Mouse (Mus musculus) hindbrain, postnatal 0 days (tissue): ENCODE data around the gene Tsc22d3. TPM values are rescaled to one million over a fixed set of nuclear protein-coding genes. Genes with fewer than 3 reads are reported as not detected.

Source experiments
- ATAC-seq: fragments of 200-750 bp; cut with Nextera tagmentation; 2 replicates; pipeline ENCODE4 v1.8.0; 2017; ENCODE audit warnings: mild to moderate bottlenecking, moderate TSS enrichment, moderate library complexity
- DNase-seq: peaks from one replicate; pipeline ENCODE4 v3.0.0-alpha.2; 2015; ENCODE audit warnings: low spot score
- H3K27ac ChIP-seq: fragments of 300-500 bp; sonication (generic); 2 replicates; pipeline ENCODE4 v1.5.1; 2014; ENCODE audit warnings: mild to moderate bottlenecking
- H3K27me3 ChIP-seq: fragments of 300-500 bp; sonication (generic); 2 replicates; pipeline ENCODE4 v1.6.1; 2014; ENCODE audit warnings: low read length, mixed read lengths; ENCODE audit not compliant: insufficient read depth
- H3K36me3 ChIP-seq: fragments of 300-500 bp; sonication (generic); 2 replicates; pipeline ENCODE4 v1.6.1; 2014; ENCODE audit warnings: low read length, mixed read lengths; ENCODE audit not compliant: insufficient read depth
- H3K4me1 ChIP-seq: fragments of 300-500 bp; sonication (generic); 2 replicates; pipeline ENCODE4 v1.6.1; 2014; ENCODE audit warnings: antibody characterized with exemption, low read length, mixed read lengths; ENCODE audit not compliant: insufficient read depth
- H3K4me2 ChIP-seq: fragments of 300-500 bp; sonication (generic); 2 replicates; pipeline ENCODE4 v1.6.1; 2014; ENCODE audit warnings: low read depth, mild to moderate bottlenecking, low read length, moderate library complexity, mixed read lengths
- H3K4me3 ChIP-seq: fragments of 300-500 bp; sonication (generic); 2 replicates; pipeline ENCODE4 v1.5.1; 2014; ENCODE audit warnings: low read length
- H3K9ac ChIP-seq: fragments of 300-500 bp; sonication (generic); replicated peaks from 2 replicates; pipeline ENCODE4 v1.6.1; 2014; ENCODE audit warnings: mild to moderate bottlenecking, low read length, moderate library complexity, mixed read lengths
- H3K9me3 ChIP-seq: fragments of 300-500 bp; sonication (generic); 2 replicates; pipeline ENCODE4 v1.6.1; 2016; ENCODE audit warnings: low read length, mixed read lengths
- CTCF ChIP-seq: IDR thresholded peaks from 2 replicates; pipeline ENCODE4 v1.5.1; 2016; ENCODE audit warnings: antibody characterized with exemption, control low read depth, low read depth
- WGBS: fragments of 180-500 bp; shearing (Covaris S2); extraction: QIAGEN DNeasy Blood & Tissue Kit; methylation state at CpG from one replicate; pipeline ENCODE4 v1.1.7; 2014; 5-methylcytosine and 5-hydroxymethylcytosine counted together
- polyA plus RNA-seq: library from polyadenylated mRNA; unstranded; fragments of >200 nt; fragmentation: Nextera tagmentation; extraction: Ambion mirVana; gene quantifications from 2 replicates; pipeline ENCODE4 v1.2.1, GENCODE M21; 2015
- total RNA-seq: library from RNA; depleted of rRNA; stranded (reverse); fragments of >200 nt; gene quantifications from 2 replicates; pipeline ENCODE4 v1.2.3, GENCODE M21; 2014

The Tsc22d3 gene
- total and polyA plus RNA-seq, 2 experiments from 2014 or later: 102 to 114 TPM

- Histone ChIP-seq H3K4me1 (no peaks in the 10 kb centered on the region), H3K9ac (no peak overlapping the region), H3K4me3 (no peak overlapping the region), H3K9me3 (no peaks in the 10 kb centered on the region), H3K27ac (no peak overlapping the region), H3K36me3 (no peaks in the 10 kb centered on the region), H3K27me3 (0 out of 2 replicates have a peak, but pooled peaks cover 4% of the 10 kb centered on the region), H3K4me2 (no peak overlapping the region)
- no peak for ATAC-seq
- TF ChIP-seq CTCF: no peak
- WGBS: 67% methylated on average over 4 of the region's 4 CpGs
- DNase-seq: no peak
Measured at GRCm38 (mm10) chrX:140601311-140601710, 852 bp upstream of the Tsc22d3 start.

DNA sequence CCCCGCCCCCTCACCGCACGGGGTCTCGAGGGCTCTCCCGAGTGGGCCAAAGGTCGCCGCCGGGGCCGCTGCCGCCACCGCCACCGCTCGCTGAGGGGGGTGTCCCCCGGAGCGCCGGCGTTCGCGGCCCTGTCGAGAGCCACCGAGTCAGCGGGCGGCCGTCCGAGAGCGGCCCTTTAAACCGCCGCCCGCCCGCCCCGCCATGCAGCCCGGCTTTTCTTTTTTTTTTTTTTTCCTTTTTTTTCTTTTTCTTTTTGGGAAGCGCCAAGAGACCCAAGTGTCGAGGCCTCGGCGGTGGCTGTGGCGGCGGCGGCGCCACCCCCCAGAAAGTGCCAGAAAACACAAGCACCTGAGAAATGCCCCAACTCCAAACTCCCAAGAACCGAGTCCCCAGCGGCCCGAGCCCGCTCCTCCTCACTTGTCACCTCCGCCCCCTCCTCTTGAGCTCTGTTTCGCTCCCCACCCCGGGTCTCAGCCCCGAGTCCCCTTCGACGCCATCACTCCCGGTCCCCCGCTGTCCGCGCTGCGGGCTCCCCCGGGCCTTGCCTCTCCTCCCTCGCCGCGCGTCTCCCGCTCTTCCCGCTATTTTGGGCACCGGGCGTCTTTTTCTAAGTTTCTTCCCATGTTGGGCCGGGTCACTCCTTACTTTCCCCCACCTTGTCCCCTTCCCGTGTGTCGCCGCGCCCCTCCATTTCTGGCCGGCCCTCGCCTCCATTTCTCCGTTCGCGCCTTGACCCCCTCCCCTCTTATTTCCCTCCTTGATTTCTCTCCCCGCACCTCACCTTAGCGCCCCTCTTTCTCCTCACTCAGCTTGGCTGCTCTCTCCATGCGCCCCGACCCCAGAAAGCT, 674 bp downstream of the Tsc22d3 start:
- H3K36me3 ChIP-seq: no peaks in the 10 kb centered on the region
- no peak overlapping the region for H3K27ac ChIP-seq
- H3K4me2 ChIP-seq: peak overlapping the region; percentile 64
- ATAC-seq: 0 out of 2 replicates have a peak, but pooled peaks have one; percentile 3
- H3K4me1 ChIP-seq: no peaks in the 10 kb centered on the region
- peak; percentile 3 for DNase-seq
- 0 out of 2 replicates have a peak, but pooled peaks cover 4% of the 10 kb centered on the region for H3K27me3 ChIP-seq
- H3K9me3 ChIP-seq: no peaks in the 10 kb centered on the region
- 33% methylated on average over 47 of the region's 78 CpGs for WGBS
- no peak for TF ChIP-seq CTCF
- H3K4me3 ChIP-seq: peak overlapping the region; percentile 50
- H3K9ac ChIP-seq: no peak overlapping the region

GRCm38 (mm10) chrX:140598850-140599560, 1.5 kb downstream of the Tsc22d3 start:
- 0 out of 2 replicates have a peak, but pooled peaks cover 4% of the 10 kb centered on the region for H3K27me3 ChIP-seq
- ATAC-seq (peak; percentile 86), DNase-seq (peak; percentile 35)
- no peaks in the 10 kb centered on the region for H3K9me3 ChIP-seq
- no peak overlapping the region for H3K27ac ChIP-seq
- no peaks in the 10 kb centered on the region for H3K4me1 ChIP-seq
- H3K4me2 ChIP-seq: peak overlapping the region; percentile 64
- peak overlapping the region; percentile 50 for H3K4me3 ChIP-seq
- H3K9ac ChIP-seq: no peak overlapping the region; the same call in 1 of the 2 replicates
- TF ChIP-seq CTCF: no peak
- no peaks in the 10 kb centered on the region for H3K36me3 ChIP-seq
- 39% methylated on average over 35 of the region's 109 CpGs for WGBS

DNA sequence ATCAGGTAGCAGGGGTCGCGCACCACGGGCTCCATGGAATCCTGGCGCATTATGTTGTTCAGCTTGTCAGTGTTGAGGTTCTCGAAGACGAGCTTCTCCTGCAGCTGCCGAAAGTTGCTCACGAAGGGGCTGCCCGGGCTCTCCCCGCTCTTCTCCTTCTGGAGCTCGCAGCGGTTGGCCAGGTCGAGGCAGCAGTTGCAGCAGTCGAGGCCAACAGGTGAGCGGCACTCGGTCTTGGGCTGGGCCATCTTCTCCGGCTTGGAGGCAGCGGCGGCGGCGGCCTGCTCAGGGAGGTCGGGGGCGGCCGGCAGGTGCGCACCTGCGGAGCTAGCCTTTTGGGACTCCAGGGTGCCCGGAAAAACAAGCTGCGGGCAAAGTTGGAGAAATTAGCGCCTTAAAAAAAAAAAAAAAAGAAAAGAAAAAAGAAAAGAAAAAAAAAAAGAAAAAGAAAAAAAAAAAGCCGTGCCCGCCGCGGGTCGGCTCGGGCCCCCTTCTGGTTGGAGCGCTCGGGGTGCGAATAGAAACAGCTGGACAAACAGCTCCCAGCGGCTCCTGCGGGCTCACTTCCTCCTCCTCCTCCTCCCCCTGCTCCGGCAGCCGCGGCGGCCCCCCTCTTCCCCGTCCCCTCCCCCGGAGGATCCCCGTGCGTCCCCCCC, 2.1 kb downstream of the Tsc22d3 start:
- WGBS: 29% methylated on average over 35 of the region's 48 CpGs
- ATAC-seq (peak; percentile 17; the same call in 1 of the 2 replicates), DNase-seq (no peak)
- Histone ChIP-seq H3K36me3 (no peaks in the 10 kb centered on the region), H3K27ac (no peak overlapping the region), H3K4me1 (no peaks in the 10 kb centered on the region), H3K4me3 (peak overlapping the region; percentile 50), H3K9me3 (no peaks in the 10 kb centered on the region), H3K4me2 (peak overlapping the region; percentile 64), H3K27me3 (0 out of 2 replicates have a peak, but pooled peaks cover 4% of the 10 kb centered on the region), H3K9ac (no peak overlapping the region)
- TF ChIP-seq CTCF: no peak

- WGBS: 78% methylated on average over 3 of the region's 3 CpGs
Measured at GRCm38 (mm10) chrX:140591176-140591575, 9.3 kb downstream of the Tsc22d3 start.

DNA sequence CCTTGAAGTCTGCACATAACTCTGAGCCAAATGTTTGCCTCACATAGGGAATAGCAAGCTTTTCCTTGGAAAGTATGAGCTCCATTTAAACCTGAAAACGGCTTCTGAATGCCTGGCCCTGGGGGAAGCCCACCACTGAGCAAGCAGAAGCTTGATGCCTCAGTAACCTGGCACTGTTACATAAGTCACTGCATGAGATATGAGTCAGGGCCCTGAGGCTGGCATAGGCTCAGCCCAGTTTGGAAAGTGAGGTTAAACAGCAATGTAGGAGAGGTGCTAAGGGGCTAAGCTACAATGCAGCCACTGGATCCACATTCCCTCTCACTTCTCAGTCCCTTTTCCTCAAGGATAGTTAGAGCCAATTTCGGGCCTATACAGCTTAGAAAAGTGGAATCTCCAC, 10.3 kb downstream of the Tsc22d3 start:
- no peak overlapping the region for H3K27ac ChIP-seq
- 66% methylated on average over 2 of the region's 2 CpGs for WGBS
- H3K27me3 ChIP-seq: no peaks in the 10 kb centered on the region; the same call in 1 of the 2 replicates
- H3K9ac ChIP-seq: no peak overlapping the region
- TF ChIP-seq CTCF: no peak
- no peaks in the 10 kb centered on the region for H3K9me3 ChIP-seq
- DNase-seq: no peak
- H3K36me3 ChIP-seq: no peaks in the 10 kb centered on the region
- ATAC-seq: no peak
- no peak overlapping the region for H3K4me2 ChIP-seq
- no peak overlapping the region for H3K4me3 ChIP-seq
- no peaks in the 10 kb centered on the region for H3K4me1 ChIP-seq

More at GRCm38 (mm10) chrX:140591176-140591575, 9.3 kb downstream of the Tsc22d3 start:
- Histone ChIP-seq H3K27ac (no peak overlapping the region), H3K4me1 (no peaks in the 10 kb centered on the region), H3K36me3 (no peaks in the 10 kb centered on the region), H3K9me3 (no peaks in the 10 kb centered on the region), H3K9ac (no peak overlapping the region), H3K4me2 (no peak overlapping the region), H3K27me3 (no peaks in the 10 kb centered on the region; the same call in 1 of the 2 replicates), H3K4me3 (no peak overlapping the region)
- DNase-seq: no peak
- ATAC-seq: no peak
- TF ChIP-seq CTCF: no peak
